Mouse (Mus musculus) CD8-positive naive resting alpha-beta T cell, adult 2 months (primary cell): ENCODE measurements at regions not wholly inside any gene's neighbourhood (a gene's known extent, or its start where the extent isn't known, plus 50 kb on each side); places are given as distances from the start of the nearest gene placed in this dataset.

Source experiments
- DNase-seq, 2 experiments: peaks; one replicate each; pipeline ENCODE4 v3.0.0; 2022; ENCODE audit warnings: low read depth in 2 of 2, low spot score in 2 of 2

DNA sequence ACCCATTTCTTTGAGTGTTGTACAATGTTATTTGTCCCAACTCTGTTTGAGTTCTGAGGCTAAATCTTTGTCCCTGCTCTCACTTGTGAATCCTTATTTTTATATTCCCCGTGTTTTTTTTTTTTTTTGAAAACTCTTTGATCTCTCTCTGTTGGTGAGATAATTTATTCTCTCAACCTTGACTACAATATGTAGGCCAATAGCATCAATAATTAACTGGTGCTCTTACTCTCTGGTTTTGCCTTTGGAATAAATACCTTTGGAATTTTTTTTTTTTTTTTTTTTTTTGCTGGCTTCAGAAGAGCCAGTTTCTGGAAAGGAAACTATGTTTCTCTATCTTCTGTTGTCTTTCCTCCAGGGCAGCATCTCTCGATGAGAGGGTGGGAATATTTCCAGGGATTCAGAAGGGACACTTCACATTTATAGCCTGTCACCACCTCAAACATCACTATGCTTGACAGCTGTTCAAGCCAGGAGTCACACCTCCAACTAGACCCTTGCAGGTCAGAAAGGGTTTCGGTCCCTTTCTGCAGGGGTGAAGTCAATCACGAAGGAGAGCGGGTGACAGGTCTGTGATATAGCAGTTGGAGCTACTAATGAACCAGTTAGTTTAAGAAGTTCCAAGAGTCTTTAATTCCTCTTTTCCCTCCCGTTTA lies 330.9 kb upstream of the Fam241a start:
- DNase-seq = no peak

DNA sequence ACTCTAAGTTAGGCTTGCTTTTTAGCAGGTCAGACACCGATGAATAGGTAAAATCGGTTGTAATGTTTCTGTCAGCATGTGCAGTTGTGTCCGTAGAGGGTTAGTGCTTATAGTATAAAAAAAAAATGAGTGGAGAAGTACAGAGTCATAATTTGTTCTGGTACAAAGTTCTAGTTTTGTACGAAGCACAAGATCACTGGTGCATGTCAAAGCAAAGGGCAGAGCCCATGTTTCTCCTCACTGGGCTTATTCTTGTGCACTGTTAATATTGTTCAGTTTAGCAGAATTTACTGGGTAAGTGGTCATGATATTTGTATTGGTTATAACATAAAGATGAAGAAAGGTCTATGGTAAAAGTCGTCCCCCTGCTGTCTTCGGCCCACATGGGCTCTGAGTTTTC lies 330.4 kb upstream of the Fam241a start:
- no peak for DNase-seq

DNA sequence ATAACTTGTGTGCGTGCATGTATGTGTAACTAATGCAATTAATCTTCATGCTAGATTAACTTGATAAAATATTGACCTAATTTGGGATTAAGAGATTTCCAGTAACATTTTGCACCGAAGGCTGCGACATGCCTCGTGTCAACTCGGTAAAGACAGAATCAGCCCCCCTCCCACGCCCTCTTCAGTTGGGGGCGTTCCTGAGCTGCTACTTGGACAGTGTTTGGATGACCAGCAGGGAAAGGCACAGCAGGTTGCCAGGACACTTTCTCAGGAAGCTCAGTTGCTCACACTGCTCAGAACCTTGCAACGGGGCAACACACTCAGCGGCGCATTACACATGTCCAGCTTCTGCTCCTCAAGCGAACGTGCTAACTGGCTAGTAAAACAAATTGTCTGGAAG lies 326.2 kb upstream of the Fam241a start:
- DNase-seq = no peak

DNA sequence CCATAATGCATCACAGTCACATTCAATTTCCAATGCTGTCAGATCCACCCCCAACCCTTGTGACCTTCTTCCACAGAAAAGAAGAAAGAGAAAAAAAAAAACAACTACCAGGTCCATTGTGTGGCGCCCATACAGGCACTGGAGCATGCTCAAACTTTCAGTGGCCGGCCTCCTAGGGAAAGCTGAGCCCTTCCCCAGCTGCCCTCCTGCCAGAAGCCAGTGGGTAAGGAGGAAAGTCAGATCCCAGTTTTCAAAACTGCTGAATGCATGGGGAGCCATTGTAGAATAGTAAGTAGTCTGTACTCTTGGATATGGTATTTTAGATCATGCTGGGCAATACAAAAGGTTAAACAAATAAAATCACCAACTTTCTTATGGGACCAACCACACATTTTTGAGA lies 325.5 kb upstream of the Fam241a start:
- no peak for DNase-seq

DNA sequence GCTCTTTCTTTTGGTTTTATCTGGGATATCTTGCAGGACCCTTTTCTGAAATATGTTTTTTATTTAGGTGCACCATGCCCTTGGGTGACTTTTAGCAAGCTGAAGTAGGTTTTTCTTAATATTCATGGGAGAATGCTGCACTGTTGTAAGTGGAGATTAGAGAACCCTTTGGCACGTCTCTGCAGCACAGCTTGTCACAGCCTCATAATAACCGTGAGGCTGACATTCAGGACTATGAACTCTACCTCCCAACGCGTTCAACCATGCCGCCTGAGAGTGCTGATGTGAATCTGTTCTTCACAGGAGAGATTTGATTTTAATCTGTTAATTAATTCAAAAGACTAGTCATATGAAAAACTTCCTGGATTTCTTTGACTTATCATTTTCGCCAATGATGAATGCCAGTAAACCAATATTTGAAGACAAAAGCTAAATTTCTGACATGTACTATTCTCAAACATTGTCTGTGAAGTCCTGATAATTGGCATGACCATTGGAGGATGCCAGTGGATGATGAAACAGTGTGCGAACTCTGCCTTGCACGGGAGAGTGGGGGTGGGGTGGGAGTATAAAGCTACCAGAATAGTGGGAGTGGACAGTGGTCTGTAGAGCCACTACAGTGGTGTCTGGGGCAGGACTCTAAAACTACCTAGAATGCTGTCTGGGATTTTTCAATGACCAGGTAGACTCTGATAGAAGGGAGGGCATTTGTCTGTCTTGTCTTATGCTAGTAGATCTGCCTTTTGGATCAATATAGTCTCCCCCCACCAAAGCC lies 324.8 kb upstream of the Fam241a start:
- no peak for DNase-seq

DNA sequence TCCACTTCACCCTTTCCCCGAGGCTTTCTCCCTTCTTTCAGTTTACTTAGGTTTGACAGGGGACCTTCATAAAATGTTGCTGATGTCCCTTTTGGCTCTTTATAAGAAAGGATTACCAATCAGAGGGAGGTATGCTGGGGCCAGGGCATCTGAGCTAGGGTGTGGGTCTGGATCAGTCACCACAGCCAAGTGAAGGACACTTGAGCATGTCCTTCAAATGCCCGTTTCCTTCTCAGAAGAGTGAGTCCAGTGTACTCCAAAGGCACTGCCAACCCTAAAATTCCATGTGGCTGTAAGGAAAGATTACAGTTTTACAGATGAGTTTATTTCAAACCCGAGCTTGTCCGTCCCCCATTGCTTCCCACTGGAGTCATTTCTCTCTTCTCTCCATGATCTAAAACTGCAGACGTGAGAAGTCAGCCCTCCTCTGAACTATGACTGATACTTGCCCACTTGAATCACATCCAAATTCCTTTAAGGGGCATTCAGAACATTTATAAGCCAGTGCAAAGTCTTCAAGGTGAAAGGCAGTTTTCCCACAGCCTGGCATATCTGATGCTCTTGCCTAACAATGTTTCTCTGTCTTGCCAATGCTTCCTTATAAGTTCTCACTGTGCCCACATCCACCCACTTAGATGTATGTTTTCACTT lies 321.8 kb upstream of the Fam241a start:
- no peak for DNase-seq

DNA sequence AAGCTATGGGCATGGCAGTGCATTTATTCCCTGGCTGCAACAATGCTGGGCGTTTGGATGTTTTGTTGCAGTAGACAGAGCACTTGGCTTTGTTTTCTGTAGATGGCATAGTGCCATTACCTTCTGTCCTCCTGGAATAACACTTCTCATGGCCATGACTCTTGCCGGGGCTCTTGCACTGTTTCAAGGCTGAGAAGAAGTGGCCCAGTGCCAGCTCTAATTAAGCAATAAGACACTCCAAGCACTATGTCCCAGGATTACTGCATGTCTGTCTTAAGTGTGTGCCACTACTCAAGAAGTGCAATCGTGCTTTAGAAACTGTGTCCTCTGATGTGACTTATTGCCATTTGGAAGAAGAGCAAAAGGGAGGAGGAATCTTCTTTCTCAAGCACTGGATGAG lies 316.1 kb upstream of the Fam241a start:
- no peak for DNase-seq

DNA sequence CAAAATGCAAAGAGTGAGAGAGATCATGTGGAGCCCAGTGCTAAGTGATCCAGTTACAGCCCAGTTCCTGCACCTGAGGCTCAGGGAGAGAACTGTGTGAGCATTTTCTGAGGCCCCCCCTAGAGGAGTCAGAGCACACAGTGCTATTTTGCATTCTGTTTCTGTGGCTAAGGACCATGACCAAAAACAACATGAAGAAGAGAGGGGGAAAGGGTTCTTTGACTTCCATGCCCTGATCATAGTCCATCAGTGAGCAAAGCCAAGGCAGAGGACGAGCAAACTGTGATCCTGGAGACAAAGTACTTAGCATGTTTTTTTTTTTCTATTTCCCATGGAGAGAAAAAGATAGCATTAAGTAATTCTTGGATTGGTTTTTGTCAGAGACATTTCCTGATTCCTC lies 314.5 kb upstream of the Fam241a start:
- DNase-seq = no peak

DNA sequence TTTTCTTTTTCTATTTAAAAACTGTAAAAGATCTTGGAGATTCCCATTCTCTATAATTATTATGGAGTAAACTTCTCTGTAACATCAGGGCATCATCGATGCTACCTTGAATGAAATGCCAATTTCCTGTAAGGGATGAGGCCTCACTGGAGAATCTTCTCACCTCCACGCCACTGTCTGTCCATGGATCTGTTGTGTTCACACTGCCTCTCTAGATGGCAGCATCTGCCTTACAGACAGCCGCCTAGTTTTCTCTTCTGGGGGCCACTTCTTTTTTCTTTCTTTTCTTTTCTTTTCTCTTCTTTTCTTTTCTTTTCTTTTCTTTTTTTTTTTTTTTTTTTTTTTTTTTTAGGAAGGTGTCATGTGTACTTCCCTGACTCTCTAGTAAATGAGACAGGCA lies 310.8 kb upstream of the Fam241a start:
- DNase-seq = no peak

DNA sequence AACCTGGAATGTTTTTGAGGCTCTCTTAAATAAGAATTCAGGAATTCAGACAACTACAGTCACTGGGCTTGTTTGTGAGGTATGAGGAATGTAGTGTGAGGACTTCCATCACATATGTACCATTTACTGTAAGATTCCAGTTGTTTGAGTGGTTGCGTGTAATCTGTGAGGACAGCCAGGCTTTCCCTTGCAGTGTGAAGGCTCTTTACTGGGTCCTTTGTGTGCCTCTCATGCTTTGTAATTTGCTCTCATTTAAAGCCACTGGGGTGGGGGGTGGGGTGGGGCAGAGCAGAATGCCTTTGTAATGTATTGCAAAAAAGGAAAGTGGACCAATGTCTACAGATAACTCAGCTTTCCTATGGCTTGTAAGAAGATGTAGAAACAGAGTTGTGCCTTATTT lies 310.4 kb upstream of the Fam241a start:
- DNase-seq = no peak

DNA sequence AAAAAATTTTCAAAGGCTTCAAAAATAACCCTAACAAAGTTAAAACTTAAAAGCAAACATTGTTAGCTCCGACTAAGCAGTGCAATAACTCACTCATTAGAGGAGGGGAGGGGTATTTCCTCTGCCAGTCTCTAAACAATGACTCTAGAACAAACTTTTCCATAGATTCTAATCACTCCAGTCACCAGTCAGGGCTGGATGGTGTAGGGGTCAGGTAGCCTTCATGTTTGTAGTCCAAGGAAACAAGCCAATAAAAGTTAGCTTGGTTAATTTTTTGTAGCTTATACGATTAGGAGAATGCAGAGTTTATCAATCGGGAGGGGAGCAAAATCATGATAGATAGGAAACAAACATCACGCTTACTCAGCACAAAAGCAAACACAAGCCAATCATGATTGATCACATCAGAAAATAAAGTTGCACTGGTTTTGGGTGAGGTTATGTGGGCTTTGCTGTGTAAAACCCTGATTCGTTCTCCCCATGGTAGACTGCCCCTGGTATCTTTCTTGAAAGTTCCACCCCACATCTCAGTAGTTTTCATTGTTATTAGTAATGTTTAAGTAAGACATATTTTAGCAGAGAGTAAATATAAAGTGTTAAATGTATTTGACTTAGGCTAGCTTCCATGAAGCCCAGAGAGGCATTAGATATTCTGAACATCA lies 304.6 kb upstream of the Fam241a start:
- DNase-seq = no peak

DNA sequence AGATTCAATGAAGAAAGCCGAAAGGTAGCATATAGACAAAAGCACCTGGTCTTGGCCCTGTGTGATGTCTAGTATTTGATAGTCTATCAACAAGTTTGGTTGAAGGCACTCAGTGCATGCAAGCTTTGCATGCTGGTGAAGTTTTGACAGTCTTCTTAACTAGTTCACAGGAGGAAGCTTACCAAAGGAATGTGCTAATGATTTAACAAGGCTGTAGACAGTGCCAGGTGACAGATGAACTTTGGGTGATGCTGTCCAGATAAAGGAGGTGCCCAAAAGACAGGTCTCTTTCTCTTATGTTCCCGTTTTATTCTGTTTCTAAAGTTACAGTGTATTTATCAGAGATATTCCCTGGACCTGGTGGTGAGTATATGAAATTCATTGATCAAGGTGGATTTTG lies 303.3 kb upstream of the Fam241a start:
- no peak for DNase-seq

DNA sequence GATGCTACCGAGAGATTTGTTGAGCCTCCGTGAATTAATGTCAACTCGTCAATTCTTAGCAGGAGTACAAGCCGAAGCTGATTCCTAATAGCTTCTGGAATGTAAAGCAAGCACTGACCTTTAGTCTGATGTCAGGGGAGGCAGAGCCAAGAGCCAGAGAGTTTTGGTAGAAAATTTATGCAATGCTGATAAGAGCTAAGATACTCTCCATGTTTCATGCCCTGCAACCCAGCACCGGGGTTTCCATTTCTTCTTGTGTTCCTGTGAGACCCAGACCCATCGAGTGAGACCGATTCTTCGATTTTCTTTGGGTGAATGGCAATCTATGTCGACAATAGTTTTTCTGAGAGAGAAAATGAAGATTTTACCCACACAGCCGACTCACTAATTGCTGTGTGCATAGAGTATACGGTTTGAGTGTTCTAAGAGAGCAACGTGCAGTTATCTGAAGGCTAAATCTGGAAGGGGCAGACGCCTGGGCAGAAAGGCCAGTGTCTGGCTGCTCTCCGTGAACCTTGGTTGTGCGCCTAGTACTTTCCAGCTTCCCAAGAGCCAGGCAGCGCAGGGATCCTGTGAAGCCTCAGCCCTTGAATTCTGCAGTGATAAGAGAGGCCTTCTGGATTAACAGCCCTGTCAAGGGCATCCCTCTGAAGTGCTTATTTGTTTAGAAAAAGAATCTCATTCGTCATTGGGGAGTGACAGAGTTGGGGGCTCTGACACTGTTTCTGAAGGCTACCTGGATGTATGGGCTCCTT lies 296.1 kb upstream of the Fam241a start:
- DNase-seq = no peak

DNA sequence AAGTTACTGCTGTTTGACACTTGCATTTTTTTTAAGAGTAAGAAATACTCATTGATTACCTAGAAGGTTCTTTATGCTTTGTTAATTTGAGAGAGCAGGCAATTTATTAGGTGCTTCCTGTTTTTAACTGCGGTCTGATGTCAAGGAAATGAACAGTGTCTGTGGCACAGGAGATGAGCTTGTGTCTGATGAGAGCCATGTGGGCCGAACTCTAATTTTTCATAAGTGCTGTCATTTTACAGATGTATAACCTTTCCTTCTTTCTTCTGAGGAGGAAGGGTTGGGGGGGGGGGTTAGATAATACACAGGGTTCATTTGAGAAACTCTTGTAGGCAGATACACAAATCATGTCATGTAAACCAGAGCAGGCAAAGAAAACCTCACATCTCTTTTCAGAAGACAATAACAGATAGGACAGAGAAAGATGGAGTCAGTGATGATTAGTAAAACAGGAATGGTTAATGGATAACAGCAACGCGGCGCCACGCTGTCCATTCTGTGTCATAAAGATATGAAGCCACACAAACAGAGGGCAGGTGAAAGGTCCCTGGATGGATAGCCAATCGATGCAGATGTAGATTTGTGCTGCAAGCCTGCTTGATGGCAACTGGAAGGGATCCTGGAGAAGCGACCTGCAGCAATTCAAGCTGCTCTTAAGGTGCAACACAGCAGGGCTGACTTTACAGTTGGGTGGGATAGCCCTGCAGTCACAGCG lies 291.4 kb upstream of the Fam241a start:
- no peak for DNase-seq

DNA sequence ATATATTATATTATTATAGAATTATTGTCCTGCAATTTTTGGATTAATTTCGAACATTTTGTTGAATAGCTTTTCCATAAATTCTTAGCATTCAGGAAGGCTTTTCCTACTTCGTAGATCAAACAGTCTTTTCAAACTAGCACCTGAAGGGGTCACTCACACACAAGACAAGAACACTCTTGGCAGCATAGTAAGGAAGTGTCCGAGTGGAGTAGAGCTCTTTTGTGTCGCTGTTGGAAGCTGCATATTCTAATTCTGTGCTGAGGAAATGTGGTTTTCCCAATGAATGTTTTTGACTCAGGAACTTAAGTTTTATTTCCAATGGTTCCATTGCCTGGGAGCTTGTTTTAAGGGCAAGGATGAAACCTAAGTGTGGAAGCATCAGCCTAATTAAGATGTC lies 290.2 kb upstream of the Fam241a start:
- no peak for DNase-seq

DNA sequence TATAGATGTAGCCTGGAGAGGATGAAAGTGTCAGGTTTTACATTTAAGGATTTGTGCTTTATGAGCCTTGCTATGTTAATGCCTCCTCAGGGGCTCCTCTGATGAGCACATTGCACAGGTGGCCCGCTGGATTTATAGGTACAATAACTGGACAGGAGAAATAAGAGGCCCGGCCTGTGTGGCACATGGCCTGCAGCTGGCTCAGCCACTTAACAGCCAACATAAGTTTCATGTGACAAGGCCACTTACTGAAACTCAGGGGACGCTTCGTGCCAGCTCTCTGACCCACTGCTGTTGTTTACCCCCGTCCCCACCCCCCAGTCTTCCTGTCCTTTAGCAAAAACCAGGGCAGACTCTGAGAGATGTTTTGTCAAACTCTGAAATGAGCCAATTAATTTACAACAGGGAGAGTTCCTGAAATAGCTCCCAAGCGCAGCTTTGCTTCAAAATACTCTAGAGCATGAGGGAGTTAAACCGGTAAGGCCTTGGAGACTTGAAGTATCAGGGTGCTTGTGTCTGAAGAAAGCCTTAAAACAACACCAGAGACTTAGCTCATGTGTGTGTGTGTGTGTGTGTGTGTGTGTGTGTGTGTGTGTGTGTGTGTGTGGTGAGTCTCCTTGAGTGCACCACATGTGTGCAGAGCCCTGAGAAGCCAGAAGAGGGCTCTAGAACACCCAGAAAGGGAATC lies 285.2 kb upstream of the Fam241a start:
- DNase-seq = no peak

DNA sequence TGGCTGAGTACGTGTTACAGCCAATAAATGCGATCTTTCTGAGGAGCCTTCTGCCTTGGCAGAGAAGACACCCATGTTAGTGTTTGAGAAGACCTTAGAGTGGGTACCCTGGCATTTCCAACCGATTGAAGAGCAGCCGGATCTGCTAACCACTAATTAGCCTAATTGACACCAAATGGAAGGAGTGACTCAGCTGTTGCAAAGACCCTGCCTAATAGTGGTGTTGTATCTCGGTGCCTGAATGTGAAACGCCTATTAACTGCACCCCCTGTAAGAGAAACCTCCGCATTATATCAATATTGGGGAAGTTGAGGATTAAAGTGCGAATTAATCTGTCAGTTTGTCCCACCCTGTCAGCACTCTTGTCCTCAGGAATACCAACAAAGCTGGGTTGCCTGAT lies 253.1 kb upstream of the Fam241a start:
- DNase-seq = no peak

DNA sequence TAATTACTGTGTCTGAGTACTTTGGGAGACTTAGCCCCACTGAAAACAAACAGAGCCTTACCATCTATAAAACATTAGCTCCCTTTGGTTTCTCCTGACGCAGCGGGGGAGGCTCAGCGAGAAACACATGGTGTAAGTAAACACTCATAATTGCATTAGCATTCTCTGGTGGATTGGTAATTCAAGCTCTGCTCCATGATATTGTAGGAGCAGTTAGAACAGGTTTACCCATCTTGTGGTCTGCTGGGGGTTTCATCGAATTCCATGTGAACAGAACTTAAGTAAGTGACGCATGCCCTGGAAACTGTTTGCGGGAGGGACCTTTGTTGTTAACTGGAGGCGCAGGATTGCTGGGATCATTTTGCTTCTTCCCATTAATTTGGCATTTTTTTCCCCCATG lies 249.2 kb upstream of the Fam241a start:
- DNase-seq = no peak

DNA sequence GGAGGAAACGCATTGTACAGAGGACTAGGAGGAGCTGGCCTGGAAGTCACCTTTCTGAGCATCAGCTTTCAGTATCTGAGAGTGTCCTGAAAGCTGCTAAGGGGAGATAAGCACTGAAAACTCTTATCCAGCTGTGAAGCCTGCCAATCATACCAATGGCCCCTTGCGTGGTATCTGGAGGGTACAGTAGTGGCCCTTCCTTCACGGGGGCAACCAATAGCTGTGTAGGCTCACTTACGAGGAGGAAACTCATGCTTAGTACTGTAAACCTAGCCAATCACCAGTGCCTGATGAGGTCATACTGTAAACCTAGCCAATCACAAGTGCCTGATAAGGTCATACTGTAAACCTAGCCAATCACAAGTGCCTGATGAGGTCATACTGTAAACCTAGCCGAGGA lies 231.7 kb upstream of the Fam241a start:
- DNase-seq = no peak

DNA sequence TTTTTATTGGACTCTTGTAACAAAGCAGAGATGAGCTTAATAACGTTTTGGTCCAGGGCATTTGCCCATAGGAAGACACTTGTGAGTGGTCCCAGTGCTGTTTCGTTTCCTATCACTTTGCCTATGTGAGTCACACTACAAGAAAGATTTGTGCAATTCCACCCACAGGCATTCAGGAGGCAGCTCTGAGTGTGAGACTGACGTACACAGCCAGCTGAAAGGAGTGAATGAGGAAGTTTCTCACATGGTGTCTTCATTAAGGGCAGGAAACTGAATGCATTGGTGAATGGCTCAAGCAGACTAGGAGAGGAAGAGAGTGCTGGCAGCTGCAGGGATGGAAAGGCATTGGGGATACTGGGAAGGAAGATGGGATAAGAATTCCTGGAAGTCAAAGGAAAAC lies 230.5 kb upstream of the Fam241a start:
- DNase-seq = no peak
